Mouse (Mus musculus) olfactory bulb, adult 2 months (tissue): Measurements from ENCODE around the gene Ehbp1l1.

Experiments
- CTCF ChIP-seq: fragments of 200-500 bp; IDR thresholded peaks from 2 replicates; pipeline ENCODE4 v1.5.1; 2012; ENCODE audit warnings: low read depth, mild to moderate bottlenecking, low read length, moderate library complexity; ENCODE audit not compliant: insufficient read depth
- POLR2A ChIP-seq: fragments of 200-500 bp; IDR thresholded peaks from 2 replicates; pipeline ENCODE4 v1.6.1; 2012; ENCODE audit warnings: mild to moderate bottlenecking, low read depth, low read length, moderate library complexity; ENCODE audit not compliant: insufficient read depth

DNA sequence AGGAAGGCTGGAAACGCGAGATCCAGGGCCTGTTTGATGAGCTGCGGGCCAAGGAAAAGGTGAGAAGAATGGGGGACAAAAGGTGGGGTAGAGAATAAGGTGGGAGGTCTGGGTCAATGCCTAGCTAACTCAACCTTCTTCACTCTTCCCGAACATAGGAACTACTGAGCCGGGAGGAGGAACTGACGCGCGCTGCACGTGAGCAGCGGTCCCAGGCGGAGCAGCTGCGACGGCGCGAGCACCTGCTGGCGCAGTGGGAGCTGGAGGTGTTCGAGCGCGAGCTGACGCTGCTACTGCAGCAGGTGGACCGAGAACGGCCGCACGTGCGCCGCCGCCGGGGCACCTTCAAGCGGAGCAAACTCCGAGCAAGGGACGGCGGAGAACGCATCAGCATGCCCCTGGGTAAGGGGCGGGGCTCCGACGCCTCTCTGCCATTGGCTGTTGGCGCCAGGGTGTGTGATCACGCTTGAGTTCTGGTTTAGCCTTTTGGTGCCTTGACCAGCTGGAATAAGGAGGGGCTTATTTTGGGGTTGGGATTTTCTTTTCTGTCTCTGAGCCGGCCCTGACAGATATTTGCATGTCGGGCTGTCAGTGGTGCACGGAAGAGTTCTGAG lies 30.2 kb downstream of the Ehbp1l1 start:
- TF ChIP-seq POLR2A (no peak), CTCF (no peak)
